Mouse (Mus musculus) liver, embryonic 13.5 days (tissue): ENCODE data around the gene Spsb3. TPM values are rescaled to one million over a fixed set of nuclear protein-coding genes. Genes with fewer than 3 reads are reported as not detected.
A peak's percentile ranks its signal among the peaks of the same experiment; 100 is the strongest.

ENCODE experiments used
- ATAC-seq: fragments of 200-750 bp; cut with Nextera tagmentation; 2 replicates; pipeline ENCODE4 v1.8.0; 2017; ENCODE audit warnings: low read depth, mild to moderate bottlenecking, moderate number of reproducible peaks, moderate library complexity
- DNase-seq: peaks from one replicate; pipeline ENCODE4 v3.0.0; 2022
- H3K27ac ChIP-seq: fragments of 300-500 bp; sonication (generic); 2 replicates; pipeline ENCODE4 v1.5.1; 2015; ENCODE audit warnings: moderate library complexity, mild to moderate bottlenecking, inconsistent platforms
- H3K27me3 ChIP-seq: fragments of 300-500 bp; sonication (generic); 2 replicates; pipeline ENCODE4 v1.6.1; 2015; ENCODE audit warnings: mild to moderate bottlenecking, inconsistent platforms
- H3K36me3 ChIP-seq: fragments of 300-500 bp; sonication (generic); 2 replicates; pipeline ENCODE4 v1.6.1; 2015; ENCODE audit warnings: mild to moderate bottlenecking, inconsistent platforms
- H3K4me1 ChIP-seq: fragments of 300-500 bp; sonication (generic); replicated peaks from 2 replicates; pipeline ENCODE4 v1.6.1; 2015; ENCODE audit warnings: inconsistent platforms
- H3K4me2 ChIP-seq: fragments of 300-500 bp; sonication (generic); 2 replicates; pipeline ENCODE4 v1.6.1; 2015; ENCODE audit warnings: inconsistent platforms, mild to moderate bottlenecking, moderate library complexity
- H3K4me3 ChIP-seq: fragments of 300-500 bp; sonication (generic); replicated peaks from 2 replicates; pipeline ENCODE4 v1.5.1; 2015; ENCODE audit warnings: mild to moderate bottlenecking, inconsistent platforms
- H3K9ac ChIP-seq: fragments of 300-500 bp; sonication (generic); 2 replicates; pipeline ENCODE4 v1.6.1; 2015; ENCODE audit warnings: mild to moderate bottlenecking, inconsistent platforms
- H3K9me3 ChIP-seq: fragments of 300-500 bp; sonication (generic); replicated peaks from 2 replicates; pipeline ENCODE4 v1.6.1; 2016; ENCODE audit warnings: inconsistent platforms
- WGBS: fragments of 180-500 bp; shearing (Covaris S2); methylation state at CpG from one replicate; pipeline ENCODE4 v1.1.7; 2015; ENCODE audit not compliant: insufficient replicate concordance; 5-methylcytosine and 5-hydroxymethylcytosine counted together
- polyA plus RNA-seq: library from polyadenylated mRNA; unstranded; fragments of >200 nt; fragmentation: Nextera tagmentation; extraction: Ambion mirVana; gene quantifications from 2 replicates; pipeline ENCODE4 v1.2.1, GENCODE M21; 2015

Spsb3 gene
- polyA plus RNA-seq, 1 experiment from 2014 or later, result 37.9 TPM

- H3K4me1 ChIP-seq, result peaks cover 57% of the 10 kb centered on the region
- H3K36me3 ChIP-seq, result peaks cover 57% of the 10 kb centered on the region
- no peak overlapping the region for H3K4me3 ChIP-seq
- no peak overlapping the region for H3K4me2 ChIP-seq
- ATAC-seq (no peak), DNase-seq (no peak)
- WGBS, result 85% methylated on average over 19 of the region's 19 CpGs
- H3K27me3 ChIP-seq, result no peaks in the 10 kb centered on the region
- 0 out of 2 replicates have a peak overlapping the region, but pooled peaks have one; percentile 31 for H3K9ac ChIP-seq
- H3K27ac ChIP-seq, result peak overlapping the region; percentile 40
- no peaks in the 10 kb centered on the region for H3K9me3 ChIP-seq
Measured at GRCm38 (mm10) chr17:24890151-24891092, 4.0 kb downstream of the Spsb3 start.

- DNase-seq (no peak), ATAC-seq (no peak)
- Histone ChIP-seq H3K36me3 (peaks cover 57% of the 10 kb centered on the region), H3K4me1 (peaks cover 62% of the 10 kb centered on the region), H3K4me3 (no peak overlapping the region), H3K27me3 (no peaks in the 10 kb centered on the region), H3K9ac (no peak overlapping the region), H3K4me2 (no peak overlapping the region), H3K27ac (peak overlapping the region; percentile 48; the same call in 1 of the 2 replicates), H3K9me3 (no peaks in the 10 kb centered on the region)
- WGBS, result 87% methylated on average over 13 of the region's 13 CpGs
Measured at GRCm38 (mm10) chr17:24891321-24891720, 4.9 kb downstream of the Spsb3 start.

DNA sequence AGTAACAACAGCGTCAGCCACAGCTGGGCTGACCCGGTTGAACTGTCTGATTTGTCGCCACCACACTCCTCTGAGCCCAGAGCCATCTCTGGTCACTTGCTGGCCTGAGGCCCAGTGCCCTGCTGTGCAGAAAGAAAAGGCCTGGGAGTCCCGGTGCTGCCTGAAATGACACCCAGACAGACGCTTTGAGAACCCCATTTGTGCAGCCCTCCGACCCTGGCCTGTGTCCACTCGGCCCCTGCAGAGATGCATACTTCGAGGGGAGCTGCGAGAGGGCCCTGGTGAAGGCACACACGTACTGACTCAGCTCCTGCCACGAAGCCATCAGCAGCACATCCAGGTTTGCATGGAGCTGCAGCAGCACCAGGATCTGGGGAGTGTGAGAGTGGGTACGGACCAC is 6.3 kb downstream of the Spsb3 start:
- Histone ChIP-seq H3K9ac (no peak overlapping the region), H3K4me3 (no peak overlapping the region), H3K27ac (0 out of 2 replicates have a peak overlapping the region, but pooled peaks have one; percentile 1), H3K36me3 (peaks cover 68% of the 10 kb centered on the region), H3K4me2 (no peak overlapping the region; the same call in 1 of the 2 replicates), H3K4me1 (peaks cover 66% of the 10 kb centered on the region), H3K9me3 (no peaks in the 10 kb centered on the region), H3K27me3 (no peaks in the 10 kb centered on the region)
- WGBS, result 84% methylated on average over 12 of the region's 12 CpGs
- DNase-seq, result no peak
- no peak for ATAC-seq

- Histone ChIP-seq H3K4me2 (peak overlapping the region; percentile 96), H3K36me3 (peaks cover 73% of the 10 kb centered on the region), H3K9me3 (no peaks in the 10 kb centered on the region), H3K27me3 (no peaks in the 10 kb centered on the region), H3K4me3 (peak overlapping the region; percentile 95), H3K9ac (peak overlapping the region; percentile 95), H3K27ac (0 out of 2 replicates have a peak overlapping the region, but pooled peaks have one; percentile 90), H3K4me1 (peaks cover 66% of the 10 kb centered on the region)
- no peak for DNase-seq
- 94% methylated on average over 2 of the region's 2 CpGs for WGBS
- no peak for ATAC-seq
Measured at GRCm38 (mm10) chr17:24893276-24893675, 6.8 kb downstream of the Spsb3 start.

GRCm38 (mm10) chr17:24894061-24894994 is 7.9 kb downstream of the Spsb3 start:
- ATAC-seq (peak; percentile 26), DNase-seq (no peak)
- WGBS, result 6% methylated on average over 31 of the region's 31 CpGs
- H3K36me3 ChIP-seq, result peaks cover 73% of the 10 kb centered on the region
- peak overlapping the region; percentile 95 for H3K9ac ChIP-seq
- peak overlapping the region; percentile 96 for H3K4me2 ChIP-seq
- H3K27ac ChIP-seq, result peak overlapping the region; percentile 90
- H3K9me3 ChIP-seq, result no peaks in the 10 kb centered on the region
- peaks cover 62% of the 10 kb centered on the region for H3K4me1 ChIP-seq
- no peaks in the 10 kb centered on the region for H3K27me3 ChIP-seq
- H3K4me3 ChIP-seq, result peak overlapping the region; percentile 95

DNA sequence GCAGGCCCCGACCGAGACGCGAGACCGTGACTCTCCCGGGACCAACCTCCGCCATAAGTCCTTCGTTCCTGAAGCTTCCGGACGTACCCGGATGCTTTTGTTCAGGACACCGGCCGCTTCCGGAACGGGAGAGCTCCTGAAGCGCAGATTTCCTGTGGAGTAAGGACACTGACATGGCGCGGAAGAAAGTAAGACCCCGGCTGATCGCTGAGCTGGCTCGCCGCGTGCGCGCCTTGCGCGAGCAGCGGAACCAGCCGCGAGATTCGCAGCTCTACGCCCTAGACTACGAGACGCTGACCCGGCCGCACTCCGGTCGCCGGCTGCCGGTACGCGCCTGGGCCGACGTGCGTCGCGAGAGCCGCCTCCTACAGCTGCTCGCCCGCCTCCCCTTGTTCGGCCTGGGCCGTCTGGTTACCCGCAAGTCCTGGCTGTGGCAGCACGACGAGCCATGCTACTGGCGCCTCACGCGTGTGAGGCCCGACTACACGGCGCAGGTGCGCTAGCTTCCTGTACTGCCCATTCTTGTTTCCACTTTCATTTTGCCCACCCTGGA is 8.6 kb downstream of the Spsb3 start, which contains the start of the genes Eme2 and Mrps34:
TSS of gene Eme2 (minus strand) at position 93 of the 553 bp plus-strand sequence.
TSS of gene Mrps34 (plus strand) at position 122 of the 553 bp plus-strand sequence.
- peaks cover 73% of the 10 kb centered on the region for H3K36me3 ChIP-seq
- ATAC-seq (peak; percentile 59), DNase-seq (peak; percentile 70)
- H3K27me3 ChIP-seq, result no peaks in the 10 kb centered on the region
- H3K9ac ChIP-seq, result peak within 1 kb of the TSS; percentile 95
- peak within 1 kb of the TSS; percentile 90 for H3K27ac ChIP-seq
- under 1% methylated on average over 61 of the region's 62 CpGs for WGBS
- H3K4me1 ChIP-seq, result peaks cover 57% of the 10 kb centered on the region
- peak within 1 kb of the TSS; percentile 95 for H3K4me3 ChIP-seq
- H3K9me3 ChIP-seq, result no peaks in the 10 kb centered on the region
- H3K4me2 ChIP-seq, result peak within 1 kb of the TSS; percentile 96

GRCm38 (mm10) chr17:24895571-24896240 is 9.3 kb downstream of the Spsb3 start:
- Histone ChIP-seq H3K9ac (peak overlapping the region; percentile 95), H3K27ac (peak overlapping the region; percentile 90), H3K4me2 (peak overlapping the region; percentile 96), H3K9me3 (no peaks in the 10 kb centered on the region), H3K4me3 (peak overlapping the region; percentile 95), H3K36me3 (peaks cover 73% of the 10 kb centered on the region), H3K27me3 (no peaks in the 10 kb centered on the region), H3K4me1 (peaks cover 59% of the 10 kb centered on the region)
- DNase-seq (no peak), ATAC-seq (peak; percentile 4; the same call in 1 of the 2 replicates)
- WGBS, result 5% methylated on average over 23 of the region's 23 CpGs

- under 1% methylated on average over 50 of the region's 50 CpGs for WGBS
- DNase-seq (peak; percentile 73), ATAC-seq (peak; percentile 77)
- Histone ChIP-seq H3K4me2 (peak within 1 kb of the TSS; percentile 96), H3K36me3 (peaks cover 73% of the 10 kb centered on the region), H3K27me3 (no peaks in the 10 kb centered on the region), H3K4me1 (peaks cover 59% of the 10 kb centered on the region), H3K9me3 (no peaks in the 10 kb centered on the region), H3K4me3 (peak within 1 kb of the TSS; percentile 95), H3K27ac (peak within 1 kb of the TSS; percentile 90), H3K9ac (peak within 1 kb of the TSS; percentile 95)
Measured at GRCm38 (mm10) chr17:24896241-24896992, 10.0 kb downstream of the Spsb3 start, which contains the start of gene Nme3. TSS of gene Nme3 (plus strand) at chr17:24896500.

DNA sequence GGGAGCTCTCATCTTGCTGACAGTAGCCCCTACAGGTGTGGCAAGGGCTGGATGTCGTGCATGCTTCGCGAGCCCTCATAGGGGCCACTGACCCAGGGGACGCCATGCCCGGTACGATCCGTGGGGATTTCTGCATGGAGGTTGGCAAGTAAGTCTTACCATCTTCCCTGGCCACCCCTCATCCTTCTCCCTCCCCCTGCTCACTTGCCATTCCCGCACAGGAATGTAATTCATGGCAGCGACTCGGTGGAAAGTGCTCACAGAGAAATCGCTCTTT is 10.5 kb downstream of the Spsb3 start:
- Histone ChIP-seq H3K9ac (peak overlapping the region; percentile 95), H3K4me3 (peak overlapping the region; percentile 95), H3K4me2 (peak overlapping the region; percentile 96), H3K27me3 (no peaks in the 10 kb centered on the region), H3K27ac (peak overlapping the region; percentile 90), H3K4me1 (peaks cover 65% of the 10 kb centered on the region), H3K9me3 (no peaks in the 10 kb centered on the region), H3K36me3 (peaks cover 73% of the 10 kb centered on the region)
- ATAC-seq (no peak), DNase-seq (no peak)
- 48% methylated on average over 11 of the region's 11 CpGs for WGBS

- ATAC-seq (no peak), DNase-seq (no peak)
- H3K36me3 ChIP-seq, result peaks cover 73% of the 10 kb centered on the region
- H3K9ac ChIP-seq, result peak overlapping the region; percentile 95
- H3K4me3 ChIP-seq, result peak overlapping the region; percentile 95
- H3K4me2 ChIP-seq, result peak overlapping the region; percentile 96
- H3K27me3 ChIP-seq, result no peaks in the 10 kb centered on the region
- H3K4me1 ChIP-seq, result peaks cover 71% of the 10 kb centered on the region
- H3K27ac ChIP-seq, result peak overlapping the region; percentile 90
- no peaks in the 10 kb centered on the region for H3K9me3 ChIP-seq
- WGBS, result 76% methylated on average over 4 of the region's 4 CpGs
Measured at GRCm38 (mm10) chr17:24897600-24897999, 11.2 kb downstream of the Spsb3 start.
